Mouse (Mus musculus): ENCODE data around the gene Myo15b. TPM values are rescaled to one million over a fixed set of nuclear protein-coding genes. Genes with fewer than 3 reads are reported as not detected.
A peak's percentile ranks its signal among the peaks of the same experiment; 100 is the strongest.
"Not testable (repeated sequence)": the region's sequence is repeated elsewhere in the genome, so short reads cannot be mapped to it uniquely, and the experiment has no call there.

Myo15b gene
- total RNA-seq, 2 experiments from 2014 or later, result 0.08 TPM; not detected in 1

GRCm38 (mm10) chr11:115829036-115829435 lies 29.2 kb upstream of the Myo15b start:
- no peak for DNase-seq (ENCODE audit: low spot score)

GRCm38 (mm10) chr11:115830550-115831325 lies 27.5 kb upstream of the Myo15b start:
- intact Hi-C loops (cut with DNase I), result no loop called here
- DNase-seq (ENCODE audit: low spot score), result no peak

More at GRCm38 (mm10) chr11:115829036-115829435, 29.2 kb upstream of the Myo15b start:
- intact Hi-C loops (cut with DNase I), result no loop called here

- intact Hi-C loops (cut with DNase I), result no loop called here
- DNase-seq (ENCODE audit: low spot score), result no peak
Observed at GRCm38 (mm10) chr11:115831518-115831917, 26.7 kb upstream of the Myo15b start.

- intact Hi-C loops (cut with DNase I), result no loop called here
- no peak for DNase-seq (ENCODE audit: low spot score)
Observed at GRCm38 (mm10) chr11:115832064-115832463, 26.1 kb upstream of the Myo15b start.

- DNase-seq (ENCODE audit: low spot score), result no peak
- intact Hi-C loops (cut with DNase I), result no loop called here
Observed at GRCm38 (mm10) chr11:115832523-115832922, 25.7 kb upstream of the Myo15b start.

GRCm38 (mm10) chr11:115833021-115833513 lies 25.1 kb upstream of the Myo15b start:
- intact Hi-C loops (cut with DNase I), result no loop called here
- DNase-seq (ENCODE audit: low spot score), result no peak

- no peak for DNase-seq (ENCODE audit: low spot score)
- intact Hi-C loops (cut with DNase I), result no loop called here
Observed at GRCm38 (mm10) chr11:115834033-115834432, 24.2 kb upstream of the Myo15b start.

- DNase-seq (ENCODE audit: low spot score), result no peak
- intact Hi-C loops (cut with DNase I), result no loop called here
Observed at GRCm38 (mm10) chr11:115836656-115837395, 21.4 kb upstream of the Myo15b start.

GRCm38 (mm10) chr11:115837606-115838345 lies 20.4 kb upstream of the Myo15b start:
- intact Hi-C loops (cut with DNase I), result no loop called here
- no peak for DNase-seq (ENCODE audit: low spot score)

- DNase-seq (ENCODE audit: low spot score), result no peak
- intact Hi-C loops (cut with DNase I), result no loop called here
Observed at GRCm38 (mm10) chr11:115838895-115839311, 19.3 kb upstream of the Myo15b start.

GRCm38 (mm10) chr11:115839732-115840131 lies 18.5 kb upstream of the Myo15b start:
- intact Hi-C loops (cut with DNase I), result no loop called here
- no peak for DNase-seq (ENCODE audit: low spot score)

- intact Hi-C loops (cut with DNase I), result no loop called here
- DNase-seq (ENCODE audit: low spot score), result no peak
Observed at GRCm38 (mm10) chr11:115841044-115841443, 17.2 kb upstream of the Myo15b start.

GRCm38 (mm10) chr11:115841961-115842550 lies 16.1 kb upstream of the Myo15b start:
- peak; percentile 35 for DNase-seq (ENCODE audit: low spot score)
- intact Hi-C loops (cut with DNase I), result no loop called here

GRCm38 (mm10) chr11:115843141-115843890 lies 14.9 kb upstream of the Myo15b start:
- no peak for DNase-seq (ENCODE audit: low spot score)
- intact Hi-C loops (cut with DNase I), result no loop called here

GRCm38 (mm10) chr11:115843891-115844239 lies 14.3 kb upstream of the Myo15b start:
- intact Hi-C loops (cut with DNase I), result no loop called here
- no peak for DNase-seq (ENCODE audit: low spot score)

GRCm38 (mm10) chr11:115844240-115844639 lies 14.0 kb upstream of the Myo15b start:
- DNase-seq (ENCODE audit: low spot score), result no peak
- intact Hi-C loops (cut with DNase I), result no loop called here

- intact Hi-C loops (cut with DNase I), result no loop called here
Observed at GRCm38 (mm10) chr11:115845819-115846218, 12.4 kb upstream of the Myo15b start.

GRCm38 (mm10) chr11:115854674-115855073 lies 3.5 kb upstream of the Myo15b start:
- intact Hi-C loops (cut with DNase I), result no loop called here
- DNase-seq (ENCODE audit: low spot score), result no peak

More at GRCm38 (mm10) chr11:115845819-115846218, 12.4 kb upstream of the Myo15b start:
- DNase-seq (ENCODE audit: low spot score), result no peak

- DNase-seq (ENCODE audit: low spot score); intact Hi-C loops (cut with DNase I): not testable (repeated sequence)
Observed at GRCm38 (mm10) chr11:115857146-115857545, 1.1 kb upstream of the Myo15b start.

Measured in heart, postnatal 25 days (tissue).